ENCODE assay signal across 21 mouse cellular contexts in genomic region chr6:94303512-94303911, GRCm38 (mm10). TPM values are rescaled to one million over a fixed set of nuclear protein-coding genes. Genes with fewer than 3 reads are reported as not detected.
A peak's percentile ranks its signal among the peaks of the same experiment; 100 is the strongest.
DNase-seq lines count a peak whose midpoint lies in the region; ATAC-seq and TF ChIP-seq lines count a peak whose summit lies in the region.
"Had no signal": no experiment of that assay in that cellular context is flagged by ENCODE, and none has a peak within 500 bp of the region (broad histone marks: within the 10 kb centered on the region; RNA-seq: fewer than 3 reads in every experiment).

No protein-coding gene starts in this region.

- no peak for TF ChIP-seq CTCF in Patski (IDR thresholded peaks at IDR 0.05)

- peak; percentile 50; the same call in 1 of the 2 replicates for ATAC-seq in heart, embryonic 14.5 days (ENCODE audit: insufficient number of reproducible peaks, insufficient read depth, low FRiP score, low read depth)
- ATAC-seq in Patski: peak; percentile 67
- ATAC-seq: activated CD4-positive, CD25-positive, alpha-beta regulatory T cell, adult 4 months had no signal

- H3K27ac ChIP-seq in heart, embryonic 14.5 days (replicated peaks in 1 of 2; ENCODE audit: control insufficient read depth in 1 of 2, insufficient read depth in 1 of 2, low read depth in 2 of 2, low read length in 2 of 2): peak overlapping the region; percentile 48 to 57; a peak in 2 of 4 replicates
- H3K27ac ChIP-seq: embryonic facial prominence, embryonic 12.5 days; forebrain, embryonic 10.5 days; hindbrain, embryonic 10.5 days; limb, embryonic 13.5 days; liver, embryonic 14.5 days had no signal

- in situ Hi-C loops in Patski (cut with MboI; ENCODE audit: low pct_unique_long_range_greater_than_20kb): no loop called here

- CTCF ChIA-PET in Patski (lab: Charles Lee): no interaction called here

- H3K4me1 ChIP-seq in heart, embryonic 14.5 days (ENCODE audit: control insufficient read depth in 2 of 2, insufficient read depth in 2 of 2, low read length in 2 of 2): peaks cover 6 to 12% of the 10 kb centered on the region in 2 experiments

- WGBS in heart, embryonic 14.5 days: 56% methylated on average over 6 of the region's 6 CpGs

- H3K9ac ChIP-seq in heart, embryonic 14.5 days (ENCODE audit: low read length): no peak overlapping the region
- H3K9ac ChIP-seq: embryonic facial prominence, embryonic 12.5 days; limb, embryonic 13.5 days; liver, embryonic 14.5 days had no signal

- POLR2A ChIA-PET in Patski (lab: Charles Lee): interaction anchor here (1.5 kb wide), 1 partner anchor 20 kb away, joined by 4 read pairs; the partner anchor contains the start of gene Magi1

- H3K36me3 ChIP-seq in heart, embryonic 14.5 days (ENCODE audit: control insufficient read depth, insufficient read depth, low read length): no peaks in the 10 kb centered on the region
- H3K36me3 ChIP-seq: embryonic facial prominence, embryonic 12.5 days; forebrain, embryonic 10.5 days; hindbrain, embryonic 10.5 days; limb, embryonic 13.5 days had no signal

- H3K9me3 ChIP-seq in heart, embryonic 14.5 days (ENCODE audit: control insufficient read depth, low read length): no peaks in the 10 kb centered on the region
- H3K9me3 ChIP-seq: embryonic facial prominence, embryonic 12.5 days; forebrain, embryonic 10.5 days; hindbrain, embryonic 10.5 days; limb, embryonic 13.5 days had no signal

- peak; percentile 14 for DNase-seq in adrenal gland, postnatal 10 days
- DNase-seq in adrenal gland, postnatal 36 days: no peak
- DNase-seq in heart, adult 11 months: no peak
- DNase-seq in Patski (ENCODE audit: low read depth, low spot score): no peak
- peak; percentile 19 for DNase-seq in lung, postnatal 10 days
- DNase-seq in urinary bladder, adult 2 months (ENCODE audit: low spot score): no peak
- DNase-seq in thymus, postnatal 4 days: no peak
- DNase-seq: gastrocnemius, postnatal 36 days; kidney, adult 9 months; kidney, postnatal 36 days; midbrain, embryonic 14.5 days; thymus, postnatal 25 days had no signal

- H3K4me3 ChIP-seq in heart, embryonic 14.5 days (ENCODE audit: control insufficient read depth in 1 of 2, insufficient read depth in 1 of 2, low read depth in 1 of 2, low read length in 2 of 2): no peak overlapping the region
- H3K4me3 ChIP-seq: embryonic facial prominence, embryonic 12.5 days; forebrain, embryonic 10.5 days; hindbrain, embryonic 10.5 days; limb, embryonic 13.5 days; myocyte had no signal

- H3K4me2 ChIP-seq in heart, embryonic 14.5 days (ENCODE audit: low read length): peak overlapping the region; percentile 11; the same call in 1 of the 2 replicates
- H3K4me2 ChIP-seq: embryonic facial prominence, embryonic 12.5 days; limb, embryonic 13.5 days had no signal

- no peaks in the 10 kb centered on the region for H3K27me3 ChIP-seq in heart, embryonic 14.5 days (ENCODE audit: control insufficient read depth, insufficient read depth, low read length)
- no peaks in the 10 kb centered on the region for H3K27me3 ChIP-seq in Patski
- H3K27me3 ChIP-seq: embryonic facial prominence, embryonic 12.5 days; limb, embryonic 13.5 days had no signal

RNA-seq across cellular contexts. Expression of gene Magi1, which starts 19.8 kb away (rescaled TPM):
- total RNA-seq in adrenal gland, postnatal 10 days (2021): 10 to 100 TPM; 19.1 to 22.4 TPM
- total RNA-seq in adrenal gland, postnatal 36 days (2021): 10 to 100 TPM; 12.6 to 41.2 TPM
- 7.6 and 7.9 TPM in 2 replicates for polyA plus RNA-seq in heart, embryonic 14.5 days (2014; fragmentation: Nextera tagmentation; extraction: Ambion mirVana)
- 24.3 TPM for polyA plus RNA-seq in Patski (2021)
- polyA plus RNA-seq in urinary bladder, adult 2 months (2012; rRNA removed): 9.6 and 14.1 TPM in 2 replicates
- total RNA-seq: neutrophil, adult 5-6 weeks had no signal

Comparison
In these comparisons a context has a peak if more than half of its experiments do, and no peak if none do; other contexts are left out.
1. DNase-seq: peak in adrenal gland, postnatal 10 days (single experiment) and lung, postnatal 10 days (single experiment); none in adrenal gland, postnatal 36 days (0 of 2), heart, adult 11 months (single experiment), Patski (single experiment), urinary bladder, adult 2 months (single experiment) and thymus, postnatal 4 days (single experiment).